Mouse (Mus musculus) intestine, embryonic 15.5 days (tissue): ENCODE results near the gene Krt20. TPM values are rescaled to one million over a fixed set of nuclear protein-coding genes. Genes with fewer than 3 reads are reported as not detected.

ENCODE experiments used
- ATAC-seq: fragments of 200-750 bp; cut with Nextera tagmentation; 2 replicates; pipeline ENCODE4 v1.8.0; 2017; ENCODE audit warnings: moderate TSS enrichment, moderate library complexity
- H3K27ac ChIP-seq: fragments of 300-500 bp; sonication (generic); 2 replicates; pipeline ENCODE4 v1.5.1; 2015; ENCODE audit warnings: mild to moderate bottlenecking, inconsistent platforms
- H3K27me3 ChIP-seq: fragments of 300-500 bp; sonication (generic); replicated peaks from 2 replicates; pipeline ENCODE4 v1.6.1; 2015; ENCODE audit warnings: inconsistent platforms
- H3K36me3 ChIP-seq: fragments of 300-500 bp; sonication (generic); 2 replicates; pipeline ENCODE4 v1.6.1; 2015; ENCODE audit warnings: inconsistent platforms
- H3K4me1 ChIP-seq: fragments of 300-500 bp; sonication (generic); replicated peaks from 2 replicates; pipeline ENCODE4 v1.6.1; 2015; ENCODE audit warnings: inconsistent platforms
- H3K4me2 ChIP-seq: fragments of 300-500 bp; sonication (generic); replicated peaks from 2 replicates; pipeline ENCODE4 v1.6.1; 2015; ENCODE audit warnings: mild to moderate bottlenecking, inconsistent platforms
- H3K4me3 ChIP-seq: fragments of 300-500 bp; sonication (generic); replicated peaks from 2 replicates; pipeline ENCODE4 v1.5.1; 2015; ENCODE audit warnings: inconsistent platforms
- H3K9ac ChIP-seq: fragments of 300-500 bp; sonication (generic); 2 replicates; pipeline ENCODE4 v1.6.1; 2015; ENCODE audit warnings: inconsistent platforms
- H3K9me3 ChIP-seq: fragments of 300-500 bp; sonication (generic); 2 replicates; pipeline ENCODE4 v1.6.1; 2016; ENCODE audit warnings: inconsistent platforms
- whole genome bisulfite sequencing: fragments of 180-500 bp; shearing (Covaris S2); methylation state at CpG from one replicate; pipeline ENCODE4 v1.1.7; 2015; 5-methylcytosine and 5-hydroxymethylcytosine counted together
- polyA plus RNA-seq: library from polyadenylated mRNA; unstranded; fragments of >200 nt; fragmentation: Nextera tagmentation; extraction: Ambion mirVana; gene quantifications from 2 replicates; pipeline ENCODE4 v1.2.1, GENCODE M21; 2015

The Krt20 gene
- polyA plus RNA-seq, 1 experiment from 2014 or later = 64.3 TPM

DNA sequence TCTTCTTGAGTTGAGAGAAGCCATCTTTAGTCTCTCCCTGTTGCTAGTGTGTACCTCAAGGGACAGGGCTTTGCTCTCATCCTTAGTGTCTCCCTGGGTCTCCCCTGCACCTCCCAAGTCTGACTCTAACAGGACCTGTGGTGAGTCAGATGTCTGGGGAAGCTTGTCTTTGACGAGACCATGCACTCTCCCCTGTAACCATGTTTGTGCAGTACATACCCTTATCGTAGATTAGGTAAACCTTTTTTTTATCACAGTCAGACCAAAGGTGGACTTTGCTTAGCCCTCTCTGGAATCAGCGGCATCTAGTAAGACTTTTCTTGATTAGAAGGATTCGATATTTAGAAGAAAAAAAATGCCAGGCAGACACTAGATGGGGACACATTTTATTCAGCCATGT is 16.1 kb upstream of the Krt20 start:
- Histone ChIP-seq H3K9ac (no peak overlapping the region), H3K4me2 (no peak overlapping the region), H3K27me3 (no peaks in the 10 kb centered on the region), H3K9me3 (no peaks in the 10 kb centered on the region), H3K36me3 (no peaks in the 10 kb centered on the region), H3K4me3 (no peak overlapping the region), H3K27ac (no peak overlapping the region), H3K4me1 (0 out of 2 replicates have a peak, but pooled peaks cover 4% of the 10 kb centered on the region)
- WGBS = 54% methylated on average over 4 of the region's 4 CpGs
- ATAC-seq = peak; percentile 39; the same call in 1 of the 2 replicates

DNA sequence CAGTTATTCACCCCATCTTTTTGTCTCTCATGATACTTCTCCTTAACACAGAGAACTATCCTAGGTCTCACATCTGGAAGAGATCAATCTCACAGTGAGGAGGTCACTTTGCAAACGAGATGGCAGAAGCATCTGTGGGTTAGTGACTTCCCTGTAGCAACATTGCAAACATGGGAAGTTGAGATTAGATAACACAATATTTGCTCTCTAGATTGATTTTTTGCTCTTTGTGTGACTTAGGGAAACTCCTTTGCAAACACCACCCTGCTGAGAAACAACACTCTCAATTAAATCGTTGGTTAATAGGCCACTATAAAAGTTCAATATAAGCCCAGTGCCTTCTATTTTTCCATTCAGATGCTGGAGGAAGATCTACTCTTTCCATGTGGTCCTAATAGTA is 10.8 kb upstream of the Krt20 start:
- 30% methylated on average over 2 of the region's 2 CpGs for WGBS
- no peaks in the 10 kb centered on the region for H3K27me3 ChIP-seq
- H3K27ac ChIP-seq = no peak overlapping the region
- H3K9ac ChIP-seq = no peak overlapping the region
- no peaks in the 10 kb centered on the region for H3K4me1 ChIP-seq
- H3K4me3 ChIP-seq = no peak overlapping the region
- ATAC-seq = no peak
- no peaks in the 10 kb centered on the region for H3K36me3 ChIP-seq
- H3K4me2 ChIP-seq = no peak overlapping the region
- H3K9me3 ChIP-seq = no peaks in the 10 kb centered on the region

DNA sequence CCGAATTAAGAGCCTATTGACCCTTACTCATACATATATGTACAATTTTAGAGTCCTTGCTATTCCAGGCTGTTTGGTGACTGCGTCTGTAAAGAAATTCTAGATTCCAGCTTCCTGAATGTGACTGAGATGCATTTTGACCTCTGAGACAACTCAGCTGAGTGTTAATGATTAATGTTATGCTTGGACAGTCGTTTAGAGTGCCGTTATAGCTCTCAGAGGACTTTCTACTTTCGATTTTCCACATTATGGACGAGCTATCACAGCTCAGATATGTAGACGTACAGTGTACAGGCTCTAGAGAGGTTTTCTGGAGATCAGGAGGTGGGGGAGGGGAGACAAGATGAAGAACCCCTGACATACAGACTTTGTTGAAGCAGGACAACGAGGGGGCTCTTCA is 3.3 kb upstream of the Krt20 start:
- peak; percentile 73 for ATAC-seq
- peak overlapping the region; percentile 37 for H3K4me2 ChIP-seq
- H3K4me1 ChIP-seq = peaks cover 9% of the 10 kb centered on the region; the same call in 1 of the 2 replicates
- H3K27me3 ChIP-seq = no peaks in the 10 kb centered on the region
- H3K9me3 ChIP-seq = no peaks in the 10 kb centered on the region
- H3K36me3 ChIP-seq = no peaks in the 10 kb centered on the region
- H3K27ac ChIP-seq = no peak overlapping the region; the same call in 1 of the 2 replicates
- no peak overlapping the region for H3K4me3 ChIP-seq
- WGBS = 38% methylated on average over 8 of the region's 8 CpGs
- no peak overlapping the region for H3K9ac ChIP-seq

DNA sequence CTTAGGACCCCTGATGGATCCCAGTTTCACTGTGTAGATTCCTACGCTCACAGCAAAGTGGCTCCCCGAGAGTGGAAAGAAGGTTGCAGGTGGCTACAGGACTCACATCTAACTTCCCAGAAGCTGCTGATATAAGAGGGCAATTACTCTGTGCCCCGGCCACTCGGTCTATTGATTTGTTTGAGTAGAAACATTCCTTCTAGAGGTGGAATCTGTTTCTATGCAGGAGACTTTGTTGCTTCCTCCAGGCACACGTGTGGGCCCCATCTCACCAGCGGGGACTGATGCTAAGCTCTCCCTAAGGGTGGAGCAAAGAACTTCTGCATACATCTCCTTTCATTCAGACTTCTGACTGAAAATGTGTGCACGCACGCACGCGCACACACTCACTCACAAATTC is 1.5 kb upstream of the Krt20 start:
- peaks cover 9% of the 10 kb centered on the region; the same call in 1 of the 2 replicates for H3K4me1 ChIP-seq
- H3K4me3 ChIP-seq = no peak overlapping the region
- 42% methylated on average over 10 of the region's 10 CpGs for WGBS
- H3K27ac ChIP-seq = peak overlapping the region; percentile 73
- no peak overlapping the region for H3K4me2 ChIP-seq
- no peaks in the 10 kb centered on the region for H3K36me3 ChIP-seq
- no peaks in the 10 kb centered on the region for H3K27me3 ChIP-seq
- H3K9me3 ChIP-seq = no peaks in the 10 kb centered on the region
- ATAC-seq = peak; percentile 67
- no peak overlapping the region for H3K9ac ChIP-seq

DNA sequence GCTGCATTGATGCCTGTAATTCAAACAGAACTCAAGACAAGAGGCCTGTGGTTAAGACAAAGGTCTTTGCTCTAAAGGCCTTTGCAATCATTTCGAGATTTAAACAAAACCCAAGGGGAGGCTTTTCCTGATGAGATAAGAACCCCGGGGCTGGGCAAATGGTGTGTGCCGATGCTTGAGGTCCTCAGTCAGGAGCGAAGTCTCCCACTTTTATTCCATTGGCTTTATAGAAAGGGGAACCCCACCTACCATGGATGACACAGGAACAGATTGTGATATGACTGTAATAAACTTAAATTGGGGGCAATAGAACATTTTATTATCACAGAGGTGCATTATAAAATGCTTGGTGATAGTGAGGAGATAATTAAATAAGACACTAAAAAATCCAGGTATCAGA is 1.3 kb downstream of the Krt20 start:
- no peak overlapping the region for H3K9ac ChIP-seq
- no peaks in the 10 kb centered on the region for H3K9me3 ChIP-seq
- peak; percentile 76 for ATAC-seq
- no peaks in the 10 kb centered on the region for H3K27me3 ChIP-seq
- H3K27ac ChIP-seq = peak overlapping the region; percentile 38; the same call in 1 of the 2 replicates
- H3K4me2 ChIP-seq = peak overlapping the region; percentile 32
- no peaks in the 10 kb centered on the region for H3K36me3 ChIP-seq
- 66% methylated on average over 4 of the region's 4 CpGs for WGBS
- peaks cover 9% of the 10 kb centered on the region; the same call in 1 of the 2 replicates for H3K4me1 ChIP-seq
- no peak overlapping the region for H3K4me3 ChIP-seq

DNA sequence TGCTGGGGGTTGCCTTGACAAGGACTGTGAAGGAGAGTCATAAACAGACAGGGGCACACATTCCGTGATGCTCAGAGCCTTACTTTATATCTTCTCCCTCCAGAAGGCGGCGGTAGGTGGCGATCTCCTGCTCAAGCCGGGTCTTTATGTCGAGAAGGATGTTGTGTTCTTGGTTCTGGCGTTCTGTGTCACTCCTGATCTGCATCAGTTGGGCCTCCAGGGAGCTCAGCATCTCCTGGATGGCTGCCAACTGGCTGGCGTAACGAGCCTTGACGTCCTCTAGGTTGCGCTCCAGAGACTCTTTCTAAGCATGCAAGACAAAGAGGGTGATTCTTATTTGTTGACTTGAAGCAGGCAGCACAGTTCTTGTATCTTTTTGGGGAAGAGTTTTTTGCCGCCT is 7.3 kb downstream of the Krt20 start:
- no peaks in the 10 kb centered on the region for H3K4me1 ChIP-seq
- no peaks in the 10 kb centered on the region for H3K27me3 ChIP-seq
- 55% methylated on average over 12 of the region's 12 CpGs for WGBS

DNA sequence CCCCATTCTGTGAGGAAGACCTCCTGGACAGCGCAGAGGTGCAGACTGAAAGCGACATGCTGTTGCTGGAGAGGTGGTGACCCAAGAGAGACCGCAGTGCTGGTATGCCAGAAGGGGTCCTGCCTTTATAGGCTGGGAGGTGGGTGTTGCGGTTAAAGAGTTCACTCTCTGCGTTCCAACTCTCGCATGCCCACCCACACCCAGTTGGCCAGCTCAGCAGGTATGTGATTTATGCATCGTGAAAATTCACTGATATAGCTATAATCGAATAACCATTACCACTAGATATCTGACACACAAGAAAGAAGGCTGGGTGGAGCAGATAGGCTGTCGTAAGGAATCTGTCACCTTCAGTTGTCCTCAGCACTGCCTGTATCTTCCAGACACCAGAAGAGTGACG is 15.8 kb downstream of the Krt20 start, which contains the start of gene Krt12:
Gene Krt12 (minus strand): TSS at position 101 of the 400 bp plus-strand sequence.
- no peak within 1 kb of the TSS for H3K4me2 ChIP-seq
- no peak within 1 kb of the TSS for H3K27ac ChIP-seq
- ATAC-seq = no peak
- no peaks in the 10 kb centered on the region for H3K9me3 ChIP-seq
- H3K4me1 ChIP-seq = no peaks in the 10 kb centered on the region
- WGBS = 88% methylated on average over 10 of the region's 10 CpGs
- no peak within 1 kb of the TSS for H3K4me3 ChIP-seq
- no peaks in the 10 kb centered on the region for H3K36me3 ChIP-seq
- no peaks in the 10 kb centered on the region for H3K27me3 ChIP-seq
- no peak within 1 kb of the TSS for H3K9ac ChIP-seq

More for the DNA sequence above, 7.3 kb downstream of the Krt20 start:
- H3K36me3 ChIP-seq = no peaks in the 10 kb centered on the region
- H3K27ac ChIP-seq = no peak overlapping the region
- no peak overlapping the region for H3K4me3 ChIP-seq
- no peaks in the 10 kb centered on the region for H3K9me3 ChIP-seq
- no peak overlapping the region for H3K4me2 ChIP-seq
- ATAC-seq = no peak; the same call in 1 of the 2 replicates
- H3K9ac ChIP-seq = no peak overlapping the region

DNA sequence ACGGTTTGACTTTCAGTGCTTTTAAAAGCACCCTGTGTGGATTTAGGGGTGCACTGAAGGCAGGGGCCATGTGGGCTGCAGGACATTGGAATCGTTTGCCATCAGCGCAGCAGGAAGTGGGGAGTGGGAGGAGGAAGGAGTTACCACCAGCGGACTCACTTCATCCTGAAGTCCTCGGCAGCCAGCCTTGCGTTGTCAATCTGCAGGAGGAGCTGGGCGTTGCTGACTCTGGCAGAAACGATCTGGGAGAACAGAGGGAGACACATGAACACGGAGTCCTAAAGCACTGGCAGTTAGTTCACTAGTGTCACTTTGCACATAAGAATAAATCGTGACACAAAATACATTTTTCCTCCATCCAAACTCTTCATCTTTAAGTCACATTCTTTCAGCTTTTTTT is 17.4 kb downstream of the Krt20 start:
- H3K36me3 ChIP-seq = no peaks in the 10 kb centered on the region
- no peaks in the 10 kb centered on the region for H3K4me1 ChIP-seq
- H3K9ac ChIP-seq = no peak overlapping the region
- no peak overlapping the region for H3K27ac ChIP-seq
- H3K4me2 ChIP-seq = no peak overlapping the region
- H3K27me3 ChIP-seq = no peaks in the 10 kb centered on the region
- H3K9me3 ChIP-seq = no peaks in the 10 kb centered on the region
- 48% methylated on average over 10 of the region's 10 CpGs for WGBS
- no peak overlapping the region for H3K4me3 ChIP-seq
- ATAC-seq = no peak

DNA sequence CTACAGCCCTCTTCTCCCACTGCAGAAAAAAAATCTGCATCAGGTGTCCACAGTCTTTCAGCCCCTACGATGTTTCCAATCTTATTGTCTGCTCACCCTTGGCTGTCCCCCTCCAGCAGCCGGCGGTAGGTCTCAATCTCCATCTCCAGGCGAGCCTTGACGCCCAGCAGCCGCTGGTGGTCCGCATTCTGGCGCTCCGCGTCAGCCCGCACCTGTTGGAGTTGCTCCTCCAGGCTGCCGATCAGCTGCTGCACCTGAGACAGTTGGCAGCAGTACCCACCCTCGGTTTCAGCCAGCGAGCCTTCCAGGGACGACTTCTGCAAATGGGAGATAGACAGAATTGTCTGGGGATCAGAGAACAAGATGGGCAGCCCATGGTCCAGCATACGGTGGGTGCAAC is 20.1 kb downstream of the Krt20 start:
- Histone ChIP-seq H3K27me3 (no peaks in the 10 kb centered on the region), H3K4me3 (no peak overlapping the region), H3K9me3 (no peaks in the 10 kb centered on the region), H3K9ac (no peak overlapping the region), H3K36me3 (no peaks in the 10 kb centered on the region), H3K4me2 (no peak overlapping the region), H3K4me1 (no peaks in the 10 kb centered on the region), H3K27ac (no peak overlapping the region)
- no peak for ATAC-seq
- 73% methylated on average over 16 of the region's 16 CpGs for WGBS

DNA sequence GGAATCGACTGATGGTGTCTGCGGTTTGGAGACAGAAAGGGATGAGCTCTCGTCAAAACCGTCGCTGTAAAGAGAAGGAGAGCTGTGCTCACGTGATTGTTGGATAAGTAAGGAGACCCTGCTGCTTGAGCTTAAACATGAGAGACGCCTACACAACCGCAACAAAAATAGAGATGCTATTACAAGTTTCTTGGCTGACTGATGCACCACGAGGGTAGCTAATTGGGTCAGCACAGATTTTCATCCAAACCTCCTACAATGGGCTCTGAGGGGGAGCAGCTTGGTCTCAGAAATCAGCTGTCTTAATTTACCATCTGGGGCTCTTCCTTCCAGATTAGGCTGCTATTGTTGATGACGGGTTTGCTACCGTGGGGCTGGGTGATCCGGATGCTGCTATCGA is 21.0 kb downstream of the Krt20 start:
- Histone ChIP-seq H3K36me3 (no peaks in the 10 kb centered on the region), H3K9ac (no peak overlapping the region), H3K27me3 (no peaks in the 10 kb centered on the region), H3K9me3 (no peaks in the 10 kb centered on the region), H3K4me2 (no peak overlapping the region), H3K4me3 (no peak overlapping the region), H3K4me1 (no peaks in the 10 kb centered on the region), H3K27ac (no peak overlapping the region)
- ATAC-seq = no peak
- 85% methylated on average over 13 of the region's 13 CpGs for WGBS

DNA sequence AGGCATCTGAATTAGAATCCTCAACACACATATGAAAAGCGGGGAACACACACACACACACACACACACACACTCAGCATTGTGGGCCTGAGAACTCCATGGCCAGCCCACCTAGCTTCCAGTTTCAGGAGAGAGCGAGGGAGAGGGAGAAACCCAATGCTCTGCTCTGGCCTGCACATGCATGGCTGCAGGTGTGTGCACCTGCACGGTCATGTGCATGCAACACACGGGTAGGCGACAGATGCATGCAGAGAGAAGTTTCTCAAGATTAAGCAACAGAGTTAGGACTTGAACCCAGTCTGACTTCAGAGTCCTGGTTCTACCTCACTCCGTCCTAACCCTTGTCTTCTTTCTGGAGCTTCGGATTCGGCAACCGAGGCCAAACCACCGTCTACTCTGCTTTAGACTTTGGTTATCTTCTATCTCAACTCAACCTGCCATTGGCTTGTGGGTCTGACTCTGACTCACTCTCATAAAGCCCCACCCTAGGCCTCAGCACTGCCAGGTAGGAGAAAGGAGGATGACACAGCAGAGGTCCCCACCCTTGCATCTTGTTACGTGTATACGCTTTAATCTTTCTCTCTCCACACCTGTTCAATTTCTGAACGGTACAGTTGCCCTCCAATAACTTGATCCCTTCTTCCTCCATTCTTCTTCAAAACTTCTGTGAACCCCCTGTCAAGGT is 23.3 kb downstream of the Krt20 start:
- Histone ChIP-seq H3K4me3 (no peak overlapping the region), H3K9me3 (no peaks in the 10 kb centered on the region), H3K4me2 (no peak overlapping the region), H3K27me3 (no peaks in the 10 kb centered on the region), H3K9ac (no peak overlapping the region), H3K36me3 (no peaks in the 10 kb centered on the region), H3K4me1 (no peaks in the 10 kb centered on the region), H3K27ac (no peak overlapping the region)
- 77% methylated on average over 13 of the region's 13 CpGs for WGBS
- ATAC-seq = peak; percentile 82

DNA sequence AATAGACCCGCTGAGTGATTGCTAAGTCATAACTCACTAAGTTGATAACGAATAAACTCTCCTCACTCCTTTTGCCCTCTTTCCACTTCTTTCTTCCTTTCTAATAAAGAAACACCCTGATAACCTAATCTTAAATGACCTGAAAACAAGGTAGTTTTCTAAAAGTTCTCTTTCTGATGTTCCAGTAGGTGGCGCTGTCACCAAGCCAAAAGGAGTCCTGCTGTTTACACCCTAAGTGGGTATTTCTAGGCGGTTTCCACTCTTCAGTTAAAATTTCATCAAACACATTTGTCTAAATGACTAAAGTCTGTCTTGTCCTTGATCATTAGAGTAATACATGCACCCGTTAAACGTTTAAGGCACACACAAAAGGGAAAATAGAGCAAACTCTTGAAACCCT is 24.7 kb downstream of the Krt20 start:
- H3K4me2 ChIP-seq = no peak overlapping the region
- no peaks in the 10 kb centered on the region for H3K27me3 ChIP-seq
- H3K27ac ChIP-seq = no peak overlapping the region
- no peaks in the 10 kb centered on the region for H3K36me3 ChIP-seq
- ATAC-seq = no peak
- no peak overlapping the region for H3K4me3 ChIP-seq
- no peaks in the 10 kb centered on the region for H3K9me3 ChIP-seq
- no peaks in the 10 kb centered on the region for H3K4me1 ChIP-seq
- no peak overlapping the region for H3K9ac ChIP-seq
- WGBS = 16% methylated on average over 6 of the region's 6 CpGs

DNA sequence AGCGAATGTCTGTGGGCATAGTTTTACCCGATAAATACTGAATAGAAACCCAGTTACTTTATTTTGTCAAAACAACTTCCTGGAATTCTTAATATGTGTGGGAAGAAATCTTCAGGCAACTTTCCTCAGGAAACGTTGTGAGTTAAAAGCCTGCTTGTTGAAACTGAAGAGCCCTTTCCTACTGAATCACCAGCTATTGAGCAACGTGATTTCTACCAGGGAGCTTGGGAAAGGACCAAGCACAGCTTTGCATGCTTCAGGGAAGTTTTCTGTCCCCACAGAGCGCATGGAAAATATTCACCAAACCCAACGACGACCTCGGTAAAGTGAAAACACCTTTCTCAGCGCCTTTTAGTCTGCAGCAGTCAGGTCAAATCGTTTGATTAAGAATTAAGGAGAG is 31.8 kb downstream of the Krt20 start:
- WGBS = 66% methylated on average over 10 of the region's 10 CpGs
- H3K4me3 ChIP-seq = no peak overlapping the region
- ATAC-seq = no peak

More for the DNA sequence above, 31.8 kb downstream of the Krt20 start:
- Histone ChIP-seq H3K4me1 (no peaks in the 10 kb centered on the region), H3K36me3 (no peaks in the 10 kb centered on the region), H3K27me3 (no peaks in the 10 kb centered on the region), H3K9ac (no peak overlapping the region), H3K27ac (no peak overlapping the region), H3K9me3 (no peaks in the 10 kb centered on the region), H3K4me2 (no peak overlapping the region)
